Mouse (Mus musculus) liver, embryonic 18 days (tissue): ENCODE measurements around the gene Slc2a12. TPM values are rescaled to one million over a fixed set of nuclear protein-coding genes. Genes with fewer than 3 reads are reported as not detected.

ENCODE experiments used
- polyA plus RNA-seq: library from polyadenylated mRNA; depleted of rRNA; stranded (reverse); fragments of >200 nt; gene quantifications from 2 replicates; pipeline ENCODE4 v1.2.3, GENCODE M21; 2012; rRNA removed

Slc2a12 gene
- polyA plus RNA-seq = 0.12 and 0.14 TPM in 2 replicates

DNA sequence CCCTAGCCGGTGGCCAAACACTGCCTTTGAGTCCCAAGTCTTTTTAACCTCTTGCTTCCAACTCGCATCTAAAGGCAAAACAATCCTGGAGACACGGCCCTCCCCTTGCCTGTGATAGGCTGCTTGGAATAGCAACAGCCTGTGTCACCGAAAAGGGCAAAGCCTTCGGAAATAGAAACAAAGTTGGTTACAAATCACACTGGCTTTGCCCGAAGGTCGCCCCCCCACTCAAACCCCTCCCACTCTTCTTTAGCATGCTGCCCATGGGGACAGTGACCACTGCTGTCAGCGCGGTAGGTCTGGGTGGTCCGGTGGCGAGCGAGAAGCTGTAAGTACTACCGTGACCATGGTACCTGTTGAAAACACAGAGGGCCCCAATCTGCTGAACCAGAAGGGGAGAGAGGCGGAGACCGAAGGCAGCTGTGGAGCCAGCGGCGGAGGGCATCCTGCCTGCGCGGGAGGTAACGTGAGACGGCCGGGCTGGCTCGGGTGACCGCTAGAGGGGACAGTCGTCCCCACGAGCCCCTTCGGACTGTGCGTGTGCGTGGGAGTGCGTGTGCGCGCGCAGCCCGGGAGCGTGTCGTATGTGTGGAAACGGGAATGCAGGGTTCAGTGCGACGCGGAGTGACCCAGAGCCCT, at the start of gene Slc2a12:
TSS of gene Slc2a12 (plus strand) at position 159 of the 639 bp plus-strand sequence.

DNA sequence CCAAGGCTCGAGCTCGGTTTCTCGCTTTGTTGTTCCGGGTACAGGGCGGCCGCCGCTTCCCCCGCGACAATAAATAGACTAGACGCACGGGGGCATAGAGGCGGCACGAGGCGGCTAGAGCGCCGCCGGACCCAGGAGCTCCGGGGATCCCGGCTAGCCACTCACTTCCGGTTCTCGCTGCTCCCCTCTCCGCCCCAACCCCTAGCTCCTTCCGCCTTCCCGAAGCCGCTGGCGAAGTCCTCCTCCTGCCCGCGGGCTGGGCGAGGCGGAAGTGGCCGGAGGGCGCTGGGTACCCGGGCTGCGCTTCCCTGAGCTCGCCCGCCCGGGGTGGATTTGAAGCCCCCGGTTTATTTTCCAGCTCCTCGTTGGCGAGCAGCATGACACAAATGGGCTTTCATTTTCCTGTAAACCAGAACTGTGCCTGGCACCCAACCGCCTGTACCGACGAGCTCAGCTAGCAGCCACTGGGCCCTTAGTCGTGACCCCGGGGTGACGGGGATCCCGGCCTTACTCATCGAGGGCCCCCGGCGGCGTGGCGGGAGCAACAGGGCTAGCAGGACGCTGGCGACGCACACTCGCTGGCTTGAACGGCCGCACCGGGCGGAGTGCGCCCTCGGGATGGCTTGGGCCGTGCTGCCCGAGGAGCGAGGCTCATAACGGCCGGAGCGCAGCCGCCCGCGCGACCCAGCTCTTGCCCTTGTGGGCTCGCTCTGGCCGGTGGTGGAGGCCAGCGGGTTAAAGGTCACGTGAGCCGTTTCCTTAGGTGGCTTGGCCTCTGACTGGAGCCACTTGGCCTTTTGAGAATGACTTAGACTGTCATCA, 86.7 kb downstream of the Slc2a12 start, which contains the start of gene Tbpl1:
TSS of gene Tbpl1 (minus strand) at position 667 of the 822 bp plus-strand sequence.

Other genes with a start within 250 kb of the Slc2a12 start
- gene Tbpl1, start 86.9 kb downstream of the Slc2a12 start, polyA plus RNA-seq = 6.0 and 7.2 TPM in 2 replicates
- 11.5 and 12.9 TPM in 2 replicates for gene Tcf21, start 175.2 kb downstream of the Slc2a12 start, polyA plus RNA-seq